Mouse (Mus musculus): ENCODE data around the gene Endov. TPM values are rescaled to one million over a fixed set of nuclear protein-coding genes. Genes with fewer than 3 reads are reported as not detected.
A peak's percentile ranks its signal among the peaks of the same experiment; 100 is the strongest.

Endov gene
- total RNA-seq, 4 experiments from 2014 or later: 7.2 to 13.2 (median 7.9) TPM

- no peak for DNase-seq (ENCODE audit: low spot score)
Measured at GRCm38 (mm10) chr11:119516677-119517361, 25.7 kb downstream of the Endov start.

- DNase-seq (ENCODE audit: low spot score): no peak
Measured at GRCm38 (mm10) chr11:119519387-119519786, 28.2 kb downstream of the Endov start.

- DNase-seq (ENCODE audit: low spot score): no peak
Measured at GRCm38 (mm10) chr11:119520005-119520712, 29.0 kb downstream of the Endov start.

GRCm38 (mm10) chr11:119520713-119521063, 29.5 kb downstream of the Endov start:
- DNase-seq (ENCODE audit: low spot score): no peak

- no peak for DNase-seq (ENCODE audit: low spot score)
Measured at GRCm38 (mm10) chr11:119521920-119522710, 31.0 kb downstream of the Endov start.

GRCm38 (mm10) chr11:119522779-119523178, 31.6 kb downstream of the Endov start:
- peak; percentile 31 for DNase-seq (ENCODE audit: low spot score)

DNA sequence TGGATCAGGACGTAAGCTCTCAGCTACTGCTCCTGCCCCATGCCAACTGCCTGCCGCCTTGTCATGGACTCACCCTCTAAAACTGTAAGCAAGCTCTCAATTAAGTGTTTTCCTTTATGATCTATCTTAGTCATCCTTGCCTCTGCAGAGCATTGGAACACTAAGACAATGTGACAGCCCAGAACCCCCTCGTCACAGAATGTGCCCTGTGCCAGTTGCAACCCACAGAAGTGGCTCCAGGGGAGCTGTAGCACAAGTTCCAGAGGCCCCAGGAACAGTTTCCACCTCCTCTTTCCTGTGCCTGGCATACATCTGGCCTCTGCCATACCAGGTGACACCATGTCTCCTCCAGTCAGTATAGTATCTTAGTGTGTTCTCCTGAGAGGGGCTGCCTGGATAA, 32.2 kb downstream of the Endov start:
- no peak for DNase-seq (ENCODE audit: low spot score)

- peak; percentile 87 for DNase-seq (ENCODE audit: low spot score)
Measured at GRCm38 (mm10) chr11:119524545-119524949, 33.4 kb downstream of the Endov start.

- no peak for DNase-seq (ENCODE audit: low spot score)
Measured at GRCm38 (mm10) chr11:119526068-119526966, 35.2 kb downstream of the Endov start.

DNA sequence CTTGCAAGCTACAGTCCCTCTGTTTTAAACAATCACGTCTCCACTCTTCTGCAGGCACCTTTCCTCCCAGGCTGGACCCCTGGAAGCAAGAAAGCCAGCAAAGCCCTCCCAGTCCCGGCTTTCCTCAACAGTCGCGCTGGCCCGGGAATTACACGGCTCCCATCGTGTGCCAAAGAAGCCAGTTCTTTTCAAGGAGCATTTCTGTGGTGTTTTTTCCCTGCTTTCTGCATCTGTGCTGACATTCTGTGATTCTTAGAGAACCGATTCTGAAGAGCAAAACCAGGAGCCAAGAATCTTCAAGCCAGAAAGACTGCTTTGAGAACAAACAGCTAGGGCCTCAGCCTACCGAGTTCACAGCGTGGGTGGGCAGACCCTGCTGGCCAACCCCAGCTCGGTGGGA, 37.8 kb downstream of the Endov start:
- no peak for DNase-seq (ENCODE audit: low spot score)

GRCm38 (mm10) chr11:119532460-119532859, 41.3 kb downstream of the Endov start:
- DNase-seq (ENCODE audit: low spot score): no peak

DNA sequence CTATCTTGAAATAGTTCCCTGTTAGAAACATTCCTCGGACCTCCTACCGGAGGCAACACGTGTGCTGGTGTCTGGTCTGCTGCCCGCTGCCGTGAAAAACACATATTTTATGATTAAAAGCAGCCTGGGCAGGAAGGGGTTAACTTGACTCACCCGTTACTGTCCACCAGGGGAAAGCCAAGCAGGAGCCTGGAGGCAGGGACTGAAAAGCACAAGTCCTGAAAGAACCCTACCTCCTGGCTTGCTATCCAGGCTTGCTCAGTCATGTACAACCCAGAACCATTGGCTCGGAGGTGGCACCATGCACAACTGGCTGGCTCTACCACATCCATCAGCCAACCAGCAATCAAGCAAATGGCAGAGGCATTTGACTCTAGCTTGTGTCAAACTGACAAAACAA, 42.6 kb downstream of the Endov start:
- DNase-seq (ENCODE audit: low spot score): no peak

- DNase-seq (ENCODE audit: low spot score): no peak
Measured at GRCm38 (mm10) chr11:119539944-119540343, 48.8 kb downstream of the Endov start.

GRCm38 (mm10) chr11:119540560-119540959, 49.4 kb downstream of the Endov start:
- no peak for DNase-seq (ENCODE audit: low spot score)

DNA sequence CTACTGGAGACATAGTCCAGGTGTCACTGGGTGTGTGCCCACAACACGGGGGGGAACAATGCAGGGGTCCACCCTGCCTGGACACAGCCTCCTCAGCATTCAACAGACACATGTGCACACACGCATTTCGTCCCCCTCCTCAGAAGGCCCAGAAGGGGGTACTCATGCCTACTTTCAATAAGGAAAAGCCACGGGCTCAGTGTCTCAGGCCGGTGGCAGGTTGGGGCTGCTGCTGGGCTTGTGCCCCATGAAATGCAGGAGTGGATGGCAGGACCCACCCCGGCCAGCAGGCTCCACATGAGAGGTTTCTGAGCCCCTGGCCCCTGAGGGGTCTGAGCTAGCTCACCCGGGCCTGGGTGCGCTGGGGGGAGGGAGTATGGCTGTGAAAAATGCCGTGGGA, 49.9 kb downstream of the Endov start:
- DNase-seq (ENCODE audit: low spot score): no peak

DNA sequence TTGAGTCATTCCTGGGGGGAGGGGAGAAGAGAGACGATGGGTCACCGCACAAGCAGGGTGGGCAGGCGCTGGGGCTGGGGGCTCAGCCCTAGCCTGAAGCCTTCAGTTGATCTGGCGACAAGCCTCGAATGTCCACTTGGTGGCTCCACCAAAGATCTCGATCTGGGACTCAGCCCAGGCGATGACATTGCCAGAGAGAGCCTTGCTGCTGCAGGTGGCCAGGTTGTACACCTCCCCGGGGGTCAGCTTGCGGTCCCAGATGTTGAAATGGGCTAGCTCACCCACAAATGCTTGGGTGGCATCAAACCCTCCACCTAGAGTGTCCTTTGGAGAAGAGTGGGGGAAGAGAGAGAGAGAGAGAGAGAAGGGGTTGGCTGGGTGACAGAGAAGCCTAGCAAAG, 51.2 kb downstream of the Endov start:
- DNase-seq (ENCODE audit: low spot score): no peak

DNA sequence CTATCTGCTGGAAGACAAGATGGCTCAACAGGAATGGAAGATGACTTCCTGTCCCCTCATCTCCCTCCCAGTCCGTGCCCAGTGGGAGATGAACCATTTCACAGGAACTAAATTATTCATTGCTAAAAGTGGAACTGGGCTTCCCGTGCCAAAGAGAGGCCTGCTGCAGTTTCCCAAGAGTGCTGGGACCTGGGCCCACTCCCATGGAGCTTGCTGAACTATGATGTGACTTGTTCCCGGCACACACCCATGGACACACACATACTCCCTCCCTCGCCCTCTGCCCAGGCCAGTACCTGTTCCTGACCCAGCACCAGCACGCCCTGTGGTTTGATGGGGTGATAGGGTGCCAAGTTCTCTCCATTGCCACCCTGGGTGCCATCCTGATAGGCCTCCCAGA, 51.7 kb downstream of the Endov start:
- no peak for DNase-seq (ENCODE audit: low spot score)

GRCm38 (mm10) chr11:119543816-119544517, 52.8 kb downstream of the Endov start:
- DNase-seq (ENCODE audit: low spot score): no peak

DNA sequence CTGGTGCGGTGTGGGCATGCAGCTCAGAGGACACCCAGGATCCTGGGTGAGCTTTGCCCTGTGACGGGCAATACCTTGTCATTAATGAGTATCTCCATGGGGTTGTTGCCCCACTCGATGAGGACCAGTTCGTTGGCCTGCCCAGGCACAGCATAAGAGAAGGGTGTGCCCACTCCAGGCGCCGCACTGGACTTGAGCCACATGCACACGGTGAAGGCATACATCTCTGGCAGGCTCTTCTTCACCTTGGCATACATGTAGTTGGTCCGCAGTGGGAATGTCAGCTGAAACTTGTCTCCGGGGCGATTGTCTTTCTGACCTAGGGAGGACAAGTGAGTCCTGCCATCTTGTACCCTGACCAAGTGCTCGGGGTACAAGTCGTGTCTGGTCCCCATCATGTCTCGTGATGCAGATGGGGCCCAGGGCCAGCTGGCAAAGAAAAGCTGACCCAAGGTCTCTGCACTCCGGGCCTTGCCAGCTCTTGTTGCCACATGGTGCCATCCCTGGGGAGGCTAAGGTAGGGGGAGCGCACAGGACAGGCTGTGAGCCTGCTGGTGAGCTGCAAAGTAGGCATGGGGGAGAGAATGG, 53.5 kb downstream of the Endov start:
- DNase-seq (ENCODE audit: low spot score): no peak

- DNase-seq (ENCODE audit: low spot score): no peak
Measured at GRCm38 (mm10) chr11:119545281-119545680, 54.1 kb downstream of the Endov start.

Measured in heart, adult 8-10 months (tissue).